Mouse (Mus musculus) layer of hippocampus, adult 9-10 months (tissue): ENCODE data around the gene Ehbp1.

Experiments used
- DNase-seq: peaks from one replicate; pipeline ENCODE4 v3.0.0; 2022; ENCODE audit warnings: low spot score

Gene Ehbp1

DNA sequence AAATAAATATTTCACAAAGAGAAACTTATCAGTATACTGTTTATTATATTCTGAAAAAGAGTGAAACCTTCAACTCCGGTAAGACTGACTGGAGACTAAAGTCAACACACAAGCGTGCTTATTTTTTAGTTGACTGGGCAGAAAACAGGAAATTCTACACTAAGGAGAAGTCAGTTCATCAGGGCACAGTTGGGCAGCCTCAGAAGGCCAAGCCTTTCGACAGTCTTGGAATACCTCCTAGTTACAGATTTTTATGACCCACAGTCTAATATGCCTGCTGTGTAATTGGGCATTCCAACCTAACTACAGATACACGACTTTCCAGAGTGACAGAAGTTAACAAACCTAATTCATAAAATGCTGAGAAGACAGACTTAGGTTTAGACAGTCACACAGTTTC lies 145.3 kb downstream of the Ehbp1 start:
- no peak for DNase-seq

DNA sequence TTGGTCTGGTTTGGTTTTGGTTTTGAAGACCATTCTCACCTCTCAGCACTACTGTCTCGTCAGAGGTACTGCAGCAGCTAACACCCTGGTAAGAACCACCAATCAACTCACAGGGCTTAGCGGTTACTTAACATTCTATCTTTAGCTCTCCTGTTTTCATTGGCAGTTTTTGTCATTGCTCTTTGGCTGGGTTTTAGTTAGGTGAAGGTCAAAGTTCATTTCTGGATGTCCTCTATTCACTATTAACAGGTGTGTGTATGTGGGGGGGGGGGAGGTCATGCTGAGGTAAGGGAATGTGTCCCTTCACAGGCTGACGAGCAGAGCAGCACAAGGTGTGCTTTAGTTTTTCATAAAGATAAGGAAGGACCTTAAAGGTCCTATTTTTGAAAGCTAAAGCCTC lies 147.5 kb downstream of the Ehbp1 start:
- DNase-seq = no peak

DNA sequence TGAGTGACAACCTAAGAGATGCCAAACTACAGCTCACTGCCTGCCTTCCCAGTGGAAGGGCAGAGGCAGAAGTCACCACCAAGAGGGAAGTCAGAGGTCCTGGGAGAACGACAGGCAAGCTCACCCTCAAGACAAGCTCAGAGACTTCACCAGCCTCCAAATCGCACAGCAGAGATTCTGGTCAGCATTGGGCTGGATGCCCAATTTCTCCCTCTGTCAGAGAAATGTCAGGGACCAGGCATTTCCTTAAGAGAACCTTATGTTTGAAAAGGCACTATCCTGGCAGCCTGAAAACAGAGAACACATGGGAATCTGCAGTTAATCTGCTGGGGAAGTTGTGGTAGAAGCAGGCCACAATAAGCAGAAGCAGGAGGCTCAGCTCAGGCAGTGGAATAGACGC lies 151.5 kb downstream of the Ehbp1 start:
- no peak for DNase-seq

DNA sequence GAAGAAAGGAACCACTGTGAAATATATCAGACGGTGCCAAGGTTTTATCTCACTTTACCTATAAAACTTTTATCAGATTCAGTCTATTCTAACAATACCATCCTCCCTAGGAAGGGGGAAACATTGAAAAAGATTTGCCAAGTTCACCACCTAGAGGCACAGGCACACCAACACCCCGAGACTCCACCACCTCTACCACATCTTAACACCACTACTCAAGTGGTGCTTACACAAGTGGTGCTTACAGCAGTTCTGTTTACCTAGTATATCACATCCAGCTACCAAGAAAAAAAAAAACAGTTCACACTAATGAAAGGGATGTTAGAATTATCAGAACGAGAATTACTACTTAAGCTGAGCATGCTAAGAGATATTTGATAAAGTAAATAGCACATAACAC lies 152.1 kb downstream of the Ehbp1 start:
- DNase-seq = no peak

DNA sequence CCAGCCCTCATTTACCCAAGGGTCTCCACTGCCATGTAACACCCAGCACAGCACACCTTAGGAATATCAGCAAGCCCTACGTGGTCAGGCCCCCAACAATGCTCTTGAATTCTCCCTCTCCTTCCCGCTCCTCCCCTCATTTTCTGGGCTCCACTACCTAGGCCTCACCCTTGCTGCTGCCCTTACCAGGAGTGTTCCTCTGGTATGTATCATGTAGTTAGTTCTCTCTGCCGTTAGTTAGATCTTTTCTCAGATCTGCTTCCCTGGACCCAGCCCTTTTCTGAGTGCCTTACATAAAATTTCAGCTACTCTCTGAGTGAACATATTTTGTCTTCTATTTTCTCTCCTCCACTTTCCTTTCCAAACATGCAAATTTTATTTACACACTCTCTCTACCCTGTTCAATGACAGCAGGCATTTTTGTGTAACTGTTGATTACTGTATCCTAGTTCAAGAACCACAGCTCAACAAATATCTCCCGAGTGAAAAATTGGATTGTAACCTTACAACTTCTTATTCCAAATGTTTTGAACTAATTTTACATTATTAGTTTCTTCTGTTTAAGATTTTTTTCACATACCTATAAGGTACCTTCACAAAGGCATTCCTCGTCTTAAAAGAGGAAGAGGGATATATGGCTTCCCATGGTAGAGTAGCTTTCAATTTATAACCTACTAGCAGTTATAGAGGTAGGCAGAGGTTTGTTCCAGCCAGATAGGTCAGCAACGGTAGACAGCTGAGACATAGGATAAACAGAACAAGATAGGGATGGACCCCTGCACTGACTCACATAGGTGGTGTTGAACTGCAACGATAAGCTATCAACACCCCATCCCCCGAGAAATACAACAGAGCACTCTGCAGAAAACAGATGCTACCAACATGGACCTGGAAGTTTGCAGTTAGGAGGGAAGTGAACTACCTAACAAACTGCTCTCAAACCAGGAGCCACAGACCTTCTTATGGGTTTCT lies 160.3 kb downstream of the Ehbp1 start:
- no peak for DNase-seq

DNA sequence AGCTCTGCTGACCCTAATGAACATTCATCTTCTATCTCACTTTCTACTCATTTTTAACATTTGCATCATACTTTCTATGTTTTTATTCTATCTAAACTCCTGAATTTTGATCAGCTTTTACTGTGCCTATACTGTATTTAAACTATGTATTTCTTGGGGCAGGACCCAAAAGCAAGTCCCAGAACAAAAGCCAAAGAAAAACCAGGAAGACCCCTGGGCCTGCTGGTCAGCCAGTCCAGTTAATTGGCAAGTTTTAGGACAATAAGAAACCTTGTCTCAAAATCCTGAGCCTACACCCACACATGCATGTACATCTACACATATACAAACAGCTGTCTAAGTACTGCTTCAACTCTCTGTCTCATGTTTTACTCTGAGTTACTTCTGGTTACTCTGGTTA lies 161.9 kb downstream of the Ehbp1 start:
- no peak for DNase-seq

DNA sequence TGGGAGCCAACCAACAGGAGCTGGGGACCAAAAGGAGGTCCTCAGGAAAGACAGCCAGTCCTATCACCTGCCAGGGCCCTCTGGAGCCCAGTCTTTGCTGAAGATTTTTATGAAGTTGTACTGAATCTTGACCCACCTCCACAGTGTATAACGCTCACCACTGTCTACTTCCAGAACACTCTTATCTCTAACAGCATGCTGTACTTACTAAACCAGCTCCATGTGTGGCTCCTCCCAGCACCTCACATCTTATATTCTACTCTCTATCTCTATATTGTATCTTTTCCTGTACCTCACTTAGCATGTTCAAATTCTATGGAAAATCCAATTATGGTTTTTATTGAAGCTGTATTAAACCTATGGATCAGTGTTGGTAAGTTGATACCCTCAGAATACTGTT lies 163.5 kb downstream of the Ehbp1 start:
- DNase-seq = no peak

DNA sequence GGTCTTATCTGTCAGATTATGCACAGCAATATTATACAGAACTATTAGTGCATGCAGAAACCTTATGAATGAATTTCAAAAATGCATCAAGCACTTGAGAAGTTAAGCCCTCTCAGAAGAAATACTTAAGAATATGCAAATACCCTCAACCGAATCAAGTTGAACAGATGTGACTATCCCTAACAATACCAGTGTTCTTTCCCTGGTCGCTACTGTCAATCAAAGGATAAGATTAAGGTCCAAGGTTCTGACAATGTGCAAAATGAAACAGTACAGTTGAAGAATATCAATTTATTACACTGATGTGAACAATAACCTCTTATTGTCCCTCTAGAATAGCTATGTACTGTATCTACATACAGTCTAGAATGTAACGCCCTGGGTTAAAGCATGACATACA lies 167.8 kb downstream of the Ehbp1 start:
- no peak for DNase-seq

DNA sequence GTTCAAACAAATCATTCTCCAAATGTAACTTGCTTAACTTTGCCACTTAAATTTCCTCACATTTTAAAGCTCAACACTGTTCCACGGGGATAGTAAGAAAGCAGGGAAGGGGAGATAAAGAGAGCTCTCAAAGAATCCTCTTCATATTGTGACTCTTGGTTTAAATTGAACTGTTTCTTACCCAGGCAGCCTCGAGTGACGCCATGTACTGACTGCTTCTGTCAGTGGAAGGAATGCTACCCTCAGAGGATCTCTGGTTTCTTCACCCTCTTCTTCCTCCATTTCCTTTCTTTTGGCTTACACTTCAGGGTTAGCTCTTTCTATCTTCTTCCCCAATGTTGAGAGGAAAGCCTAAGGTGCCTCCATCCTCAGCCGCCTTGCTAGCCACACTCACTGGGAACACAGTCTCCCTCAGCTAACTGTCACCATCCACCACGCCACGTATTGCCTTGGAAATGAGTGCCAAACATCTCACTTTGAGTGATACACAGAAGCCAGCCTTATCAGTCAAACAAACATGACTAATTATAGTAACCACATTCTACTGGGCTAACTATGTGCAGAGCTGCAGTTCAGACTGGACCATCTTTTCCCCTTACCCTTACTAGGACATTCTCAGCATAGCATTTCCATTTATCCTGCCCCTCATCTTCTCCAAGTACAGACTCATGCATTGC lies 171.0 kb downstream of the Ehbp1 start:
- DNase-seq = no peak

DNA sequence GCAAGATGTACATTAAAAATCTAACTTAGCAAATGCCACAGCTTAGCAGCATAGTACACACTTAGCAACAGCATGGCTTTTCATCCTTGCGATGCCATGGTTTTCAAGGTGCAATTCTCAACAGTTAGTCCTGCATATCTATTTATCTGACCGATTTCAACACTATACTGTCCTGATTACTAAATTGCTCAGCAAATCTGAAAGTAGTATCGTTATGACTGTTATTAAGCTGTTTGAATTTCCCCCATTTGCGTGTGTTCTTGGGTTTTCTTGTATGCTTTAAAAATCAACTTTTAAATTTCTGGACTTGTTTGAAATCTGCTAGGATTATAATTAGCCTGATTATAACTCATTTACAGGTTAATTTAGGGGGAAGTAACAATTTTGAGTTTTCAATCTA lies 184.2 kb downstream of the Ehbp1 start:
- DNase-seq = no peak

DNA sequence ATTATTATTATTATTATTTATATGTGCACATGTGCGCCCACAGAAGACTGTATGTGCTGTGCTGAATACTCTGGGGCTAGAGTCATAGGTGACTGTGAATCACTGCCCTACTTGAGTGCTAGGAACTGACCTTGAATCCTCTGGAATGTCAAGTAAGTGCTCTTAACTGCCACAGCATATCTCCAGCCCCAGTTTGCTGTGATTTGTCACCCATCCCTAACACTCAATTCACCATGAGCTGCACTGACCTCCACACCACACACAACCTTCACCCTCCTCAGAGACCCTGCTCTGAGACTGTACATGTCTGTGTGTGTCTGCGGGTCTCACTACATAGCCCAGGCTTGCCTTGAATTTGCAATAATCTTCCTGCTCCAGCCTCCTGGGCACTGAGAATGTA lies 185.9 kb downstream of the Ehbp1 start:
- no peak for DNase-seq

DNA sequence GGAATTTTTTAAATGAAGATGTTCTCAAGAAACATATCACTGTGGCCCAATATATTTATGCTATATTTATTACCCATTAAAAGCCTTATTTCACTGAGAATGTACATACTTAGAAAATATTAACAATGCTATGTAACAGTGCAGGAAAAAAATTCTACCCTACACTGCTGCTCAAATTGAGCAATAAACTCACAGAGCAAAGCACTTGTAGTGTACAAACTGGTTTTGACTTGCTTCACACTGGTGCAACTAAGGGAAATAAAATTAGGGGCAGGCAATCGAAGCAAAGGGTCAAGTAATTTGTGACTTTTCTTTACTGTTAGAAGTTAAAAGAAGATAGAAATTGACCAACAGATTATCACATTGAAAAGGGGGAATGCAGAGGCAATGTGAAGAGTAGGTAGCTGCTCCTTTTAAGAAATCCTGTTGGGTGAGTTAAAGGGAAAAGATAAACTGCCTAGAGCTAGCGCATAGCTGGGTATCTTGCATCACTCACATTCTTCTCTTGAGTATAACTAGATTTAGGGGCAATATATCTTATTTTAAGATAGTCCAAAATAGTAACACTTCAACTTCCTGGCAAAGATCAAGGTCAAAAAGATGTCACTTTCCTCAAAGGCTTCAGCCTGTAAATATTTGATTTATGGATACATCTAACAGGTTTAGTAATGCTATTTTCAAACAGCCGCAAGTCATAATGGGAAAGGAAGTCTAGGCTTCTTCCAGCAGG lies 186.6 kb downstream of the Ehbp1 start:
- DNase-seq = no peak

DNA sequence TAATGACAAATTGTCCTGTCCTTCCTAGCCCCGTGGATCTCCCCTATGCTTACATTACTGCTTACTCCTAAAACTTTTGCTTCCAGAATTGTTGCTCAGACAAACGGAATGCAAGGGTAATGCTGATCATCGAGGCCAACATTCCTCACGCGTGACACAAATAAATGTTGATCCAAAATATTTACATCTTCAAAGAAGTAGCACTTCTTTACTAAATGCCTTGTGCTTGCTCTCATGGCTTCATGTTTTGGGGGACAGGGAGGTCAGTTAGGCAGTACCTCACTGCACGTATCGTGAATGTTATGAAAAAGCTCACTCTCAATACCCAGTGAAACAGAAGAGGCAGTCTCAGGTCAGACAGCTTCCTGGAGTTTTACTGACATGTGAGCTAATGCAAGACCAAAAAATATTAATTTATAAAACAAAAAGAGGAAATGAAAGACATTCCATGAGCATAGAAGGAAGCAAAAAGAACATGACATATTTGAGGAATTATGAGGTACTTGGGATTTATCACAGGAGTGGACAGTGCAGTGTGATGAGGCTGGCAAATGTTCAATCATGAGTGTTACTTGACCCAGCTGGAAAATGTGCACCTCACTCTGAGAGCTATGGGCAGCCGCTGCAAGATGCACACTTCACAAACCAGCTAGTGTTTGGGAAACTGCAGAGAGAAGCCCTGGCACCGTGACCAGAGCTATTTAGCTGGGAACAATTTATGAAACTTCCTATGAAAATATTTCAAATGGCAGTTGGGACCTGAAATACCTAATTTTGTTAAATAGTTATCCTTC lies 187.4 kb downstream of the Ehbp1 start:
- no peak for DNase-seq

DNA sequence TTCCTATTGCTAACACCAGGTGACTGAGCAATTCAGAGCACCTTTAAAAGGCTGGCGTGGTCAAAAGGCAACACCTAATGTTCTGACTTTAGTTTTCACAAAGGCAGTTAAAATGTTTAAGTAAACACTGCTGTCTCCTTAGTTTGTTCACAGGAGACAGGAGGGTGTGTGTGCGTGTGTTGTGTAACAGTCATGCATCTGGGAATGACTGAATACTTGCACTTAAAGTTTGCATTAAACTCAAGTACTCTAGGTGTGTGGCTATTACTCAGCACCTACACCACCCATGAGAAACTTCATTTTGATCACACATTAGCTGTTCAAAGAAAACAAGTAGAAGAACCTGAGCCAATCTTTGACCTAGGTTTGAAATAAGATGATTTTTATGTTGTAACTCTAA lies 201.4 kb downstream of the Ehbp1 start:
- no peak for DNase-seq

DNA sequence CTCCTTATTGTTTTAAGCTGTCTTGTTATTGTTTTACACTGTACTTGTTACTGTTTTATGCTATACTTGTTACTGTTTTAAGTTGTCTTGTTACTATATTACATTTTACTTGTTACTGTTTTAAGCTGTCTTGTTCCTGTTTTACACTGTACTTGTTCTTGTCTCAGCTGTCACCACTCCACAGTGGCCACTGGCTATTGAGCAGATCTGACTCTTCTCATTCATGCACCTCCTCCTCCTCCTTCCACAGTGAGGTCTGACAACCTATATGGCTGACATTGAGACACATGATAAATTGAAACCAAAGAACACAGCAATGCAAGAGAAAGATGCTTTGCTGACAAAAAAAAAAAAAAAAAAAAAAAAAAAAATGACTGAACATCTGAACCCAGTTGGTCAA lies 203.6 kb downstream of the Ehbp1 start:
- no peak for DNase-seq

DNA sequence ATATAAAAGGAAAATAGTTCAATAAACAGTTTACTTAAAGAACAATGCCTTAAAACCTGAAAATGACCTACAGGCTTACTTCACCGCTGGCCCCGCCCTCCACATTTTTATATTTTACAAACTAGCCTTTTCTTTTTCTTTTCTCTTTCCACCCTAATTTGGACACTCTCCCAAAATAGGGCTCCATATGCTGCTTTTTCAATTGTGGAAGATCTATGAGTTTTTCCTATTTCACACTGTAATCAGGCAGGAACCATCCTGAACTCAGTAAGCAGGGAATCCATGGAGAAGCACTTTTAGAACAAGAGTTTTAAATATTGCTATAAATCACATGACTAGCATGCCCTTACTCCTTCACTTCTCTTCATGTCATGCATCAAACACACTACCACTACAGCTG lies 216.9 kb downstream of the Ehbp1 start:
- no peak for DNase-seq

DNA sequence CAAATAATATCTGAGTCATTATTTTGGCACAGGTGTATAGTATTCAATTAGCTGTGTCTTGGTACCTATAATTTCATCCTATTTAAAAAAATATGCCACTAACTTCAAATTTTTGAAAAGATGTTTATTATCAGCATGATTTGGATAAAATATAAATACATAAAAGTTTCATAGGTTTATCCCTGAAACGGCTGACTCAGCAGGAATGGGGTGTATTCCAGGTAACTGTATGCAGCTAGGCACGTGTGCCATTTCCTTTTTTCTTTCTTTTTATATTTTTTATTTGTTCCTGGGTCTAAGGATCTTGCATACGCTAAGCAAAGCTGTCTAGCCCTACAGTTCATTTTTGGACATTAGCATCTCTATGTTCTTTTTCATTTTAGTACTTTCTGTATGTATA lies 223.2 kb downstream of the Ehbp1 start:
- DNase-seq = no peak

DNA sequence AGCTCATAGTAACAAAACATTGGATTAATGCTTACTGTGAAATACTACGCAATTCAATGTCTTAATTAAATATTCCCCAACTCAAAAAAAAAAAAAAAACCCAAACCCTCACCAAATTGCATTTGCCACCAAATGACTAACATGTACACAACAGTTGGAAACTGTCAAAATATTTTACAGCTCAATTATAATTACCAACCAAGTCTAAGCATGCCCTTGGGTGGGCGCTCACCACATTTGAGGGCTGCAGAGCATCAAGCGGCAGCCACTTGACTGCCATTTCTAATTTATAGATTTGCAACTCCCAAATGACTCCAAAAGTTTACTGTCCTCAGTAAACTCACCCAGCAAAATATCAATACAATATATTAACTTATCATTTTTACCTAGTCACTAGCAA lies 229.9 kb downstream of the Ehbp1 start:
- DNase-seq = no peak

DNA sequence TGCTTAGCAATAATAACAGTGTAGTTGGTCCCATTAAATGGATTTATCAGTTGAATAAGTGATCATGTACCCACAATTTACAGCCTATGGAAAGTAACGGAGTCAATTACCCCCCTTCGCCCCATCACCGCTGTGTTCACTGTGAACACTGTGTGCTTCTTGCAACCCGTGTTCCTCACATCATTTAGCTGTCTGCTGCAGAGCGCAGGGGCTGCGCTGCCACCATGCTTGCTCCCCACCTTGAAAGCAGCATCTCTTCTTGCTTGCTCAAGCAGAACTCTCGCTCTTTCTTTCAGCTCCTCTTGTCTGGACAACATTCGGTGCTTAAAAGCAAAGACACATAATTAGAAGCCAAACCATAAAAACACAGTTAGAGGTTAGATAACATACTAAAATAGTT lies 252.7 kb downstream of the Ehbp1 start:
- no peak for DNase-seq

DNA sequence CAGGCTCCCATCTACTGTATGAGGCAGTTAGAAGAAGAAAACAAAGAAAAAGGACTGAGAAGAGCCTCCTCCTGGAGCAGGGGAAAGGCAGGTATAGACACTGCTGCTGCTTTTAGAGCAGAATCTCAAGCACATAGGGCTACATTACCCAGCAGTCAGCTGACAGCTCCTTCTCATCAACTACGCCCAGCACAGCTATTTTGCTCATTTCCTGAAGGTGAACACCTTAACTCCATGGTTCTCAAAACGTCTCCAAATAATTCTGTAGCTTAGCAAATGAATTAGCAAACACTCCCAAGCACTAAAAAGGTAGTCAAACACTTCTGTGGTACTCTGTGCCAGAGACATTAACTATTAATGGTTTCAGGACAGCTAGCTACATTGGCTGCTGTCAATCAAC lies 278.7 kb downstream of the Ehbp1 start:
- no peak for DNase-seq

DNA sequence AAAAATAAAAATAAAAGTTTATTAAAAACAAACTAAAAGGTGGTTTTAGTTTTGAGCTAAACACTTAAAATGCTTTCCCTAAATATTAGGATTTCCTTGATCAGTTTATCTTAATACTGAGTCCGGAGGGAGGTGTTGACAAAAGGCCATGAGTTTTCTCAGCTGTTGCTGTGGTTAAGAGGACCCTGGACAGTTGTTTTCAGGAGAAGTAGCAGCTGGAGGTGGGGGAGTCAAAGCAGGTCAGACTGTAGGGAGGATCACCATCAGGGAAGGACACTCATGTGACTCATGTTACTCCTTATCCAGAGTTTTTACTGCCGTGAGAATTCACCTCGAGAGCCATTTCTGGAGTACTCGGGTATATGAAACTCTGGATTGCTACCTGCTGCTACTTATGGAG lies 280.4 kb downstream of the Ehbp1 start:
- no peak for DNase-seq

DNA sequence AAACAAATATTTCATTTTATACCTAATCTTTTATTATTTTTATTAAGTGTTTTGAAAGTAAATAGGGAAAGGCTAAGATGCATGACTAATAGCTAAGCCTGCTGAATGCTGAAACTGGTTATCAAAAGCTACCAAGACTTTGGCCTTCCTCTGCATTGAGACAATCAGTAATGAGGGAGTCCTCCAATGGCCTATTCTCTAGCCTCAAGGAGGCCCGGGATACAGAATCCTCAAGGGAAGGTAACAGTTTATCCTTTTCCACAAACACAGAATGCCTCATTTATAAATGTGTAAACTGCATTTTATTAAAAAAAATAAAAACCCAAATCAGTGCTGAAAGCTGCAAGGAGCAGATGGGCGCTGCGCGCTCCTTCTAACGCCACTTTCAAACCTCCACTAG lies 284.6 kb downstream of the Ehbp1 start:
- no peak for DNase-seq
